Mouse (Mus musculus) adrenal gland, adult 18-20 months (tissue): ENCODE results near the gene Col6a2. TPM values are rescaled to one million over a fixed set of nuclear protein-coding genes. Genes with fewer than 3 reads are reported as not detected.

Experiments used
- DNase-seq, 2 experiments: peaks; one replicate each; pipeline ENCODE4 v3.0.0; 2021 to 2022; ENCODE audit warnings: low spot score in 2 of 2
- total RNA-seq, 2 experiments: library from RNA; stranded (reverse); gene quantifications; 1 replicate in 1 of 2; 2 replicates in 1 of 2; pipeline ENCODE4 v1.2.3; 2021

The Col6a2 gene
- total RNA-seq, 2 experiments from 2014 or later: 20.4 to 44.9 TPM

- no peak for DNase-seq
Observed at GRCm38 (mm10) chr10:76639952-76640351, 16.5 kb upstream of the Col6a2 start.

GRCm38 (mm10) chr10:76636601-76637000, 13.2 kb upstream of the Col6a2 start:
- no peak for DNase-seq

GRCm38 (mm10) chr10:76636026-76636425, 12.6 kb upstream of the Col6a2 start:
- DNase-seq: no peak

DNA sequence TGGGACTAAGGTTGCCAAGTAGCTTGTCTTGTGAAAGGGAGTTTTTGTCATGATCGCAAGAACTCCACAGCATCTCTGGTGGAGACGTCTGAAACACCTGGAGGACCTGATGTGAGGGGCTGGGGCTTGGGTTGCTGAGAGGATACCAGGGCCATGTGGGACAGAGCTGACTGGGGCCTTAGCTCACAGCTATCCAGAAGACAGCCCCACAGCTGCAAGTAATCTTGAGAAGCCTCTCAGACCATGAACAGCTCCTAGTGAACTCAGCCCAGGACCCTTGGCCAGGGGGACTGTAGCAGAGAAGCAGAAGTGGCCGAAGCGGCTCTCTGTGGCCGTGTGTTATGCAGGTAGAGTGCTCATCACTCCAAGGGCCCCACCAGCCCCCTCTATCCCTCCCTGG, 11.2 kb upstream of the Col6a2 start:
- DNase-seq: no peak

DNA sequence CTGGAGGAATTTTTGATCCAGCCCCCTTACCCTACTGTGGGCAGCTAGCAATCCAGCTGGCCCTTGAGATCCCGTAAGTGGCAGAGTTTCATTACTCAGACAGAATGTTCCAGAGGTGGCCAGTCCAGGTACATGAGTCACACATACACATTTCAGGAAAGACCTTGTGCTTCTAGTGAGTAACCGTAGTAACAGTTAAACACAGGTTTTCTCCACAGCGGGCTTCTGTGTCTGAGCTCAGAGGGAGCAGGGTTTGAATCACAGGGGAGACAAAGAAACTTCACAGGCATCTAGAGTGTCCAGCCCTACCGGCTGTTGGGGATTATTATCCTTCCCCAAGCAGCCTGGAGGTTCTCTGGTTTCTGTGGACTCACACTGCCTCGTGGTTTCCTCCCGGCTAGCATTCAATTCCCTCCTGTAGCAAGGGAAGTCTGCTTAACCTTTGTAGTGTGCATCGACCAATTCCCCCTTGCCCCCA, 10.7 kb upstream of the Col6a2 start:
- DNase-seq: no peak

DNA sequence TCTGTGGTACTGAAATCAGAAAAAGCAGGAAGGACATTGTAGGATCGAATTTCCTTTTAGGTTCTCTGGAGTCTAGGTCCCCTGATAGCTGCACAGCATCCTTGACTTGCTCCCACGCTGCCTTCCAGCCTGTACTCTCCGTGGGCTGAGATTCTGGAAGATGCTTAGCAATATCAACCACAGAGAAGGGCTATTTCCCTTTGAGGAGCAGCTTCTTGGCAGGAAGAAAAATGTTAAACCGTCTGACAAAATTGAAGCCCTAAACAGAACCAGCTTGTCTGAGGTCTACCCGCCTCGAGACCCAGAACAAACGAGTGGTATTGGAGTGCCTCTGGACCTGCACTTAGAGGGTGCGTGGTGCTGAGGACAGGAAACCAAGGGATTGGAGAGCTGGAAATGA, 9.2 kb upstream of the Col6a2 start:
- DNase-seq: no peak

- DNase-seq: no peak
Observed at GRCm38 (mm10) chr10:76630657-76631056, 7.2 kb upstream of the Col6a2 start.

DNA sequence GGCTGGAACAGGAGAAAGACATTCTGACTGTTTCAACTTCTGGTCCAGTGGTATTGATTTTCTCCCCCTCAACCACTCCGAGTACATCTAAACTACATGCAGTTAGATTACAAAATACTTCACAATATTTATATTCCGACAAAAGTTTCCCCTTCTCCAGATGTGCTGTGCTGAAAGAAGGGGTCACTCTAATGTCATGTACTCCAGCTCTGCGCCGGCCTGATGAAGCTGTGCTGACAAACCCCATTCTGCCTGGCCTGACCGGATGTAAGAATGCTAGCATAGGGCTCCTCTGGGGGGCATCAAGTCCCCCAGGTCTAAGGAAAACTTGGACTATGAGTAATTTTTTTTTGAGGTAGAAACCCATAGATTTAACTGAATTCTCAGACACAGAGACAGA, 4.3 kb upstream of the Col6a2 start:
- no peak for DNase-seq

DNA sequence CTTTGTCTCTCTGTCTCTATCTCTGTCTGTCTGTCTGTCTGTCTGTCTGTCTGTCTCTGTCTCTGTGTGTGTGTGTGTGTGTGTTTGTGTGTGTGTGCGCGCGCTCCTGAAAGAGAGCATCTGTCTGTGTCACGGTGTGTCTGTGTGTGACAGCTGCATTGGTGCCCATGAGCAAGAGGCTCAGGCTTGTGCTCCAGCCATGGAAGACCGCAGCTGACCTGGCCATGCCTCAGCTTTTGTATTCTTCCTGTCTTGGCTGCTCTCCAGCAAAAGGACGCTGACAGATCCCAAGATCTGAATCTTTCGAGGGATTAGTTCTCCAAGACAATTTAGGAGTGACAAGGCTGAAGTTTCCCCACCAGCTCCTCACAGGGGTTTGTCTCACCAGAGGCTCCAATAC, 1.5 kb upstream of the Col6a2 start:
- no peak for DNase-seq

- no peak for DNase-seq
Observed at GRCm38 (mm10) chr10:76623734-76624133, 304 bp upstream of the Col6a2 start.

GRCm38 (mm10) chr10:76622411-76622810, 1.0 kb downstream of the Col6a2 start:
- no peak for DNase-seq

GRCm38 (mm10) chr10:76612473-76612872, 11.0 kb downstream of the Col6a2 start:
- no peak for DNase-seq

DNA sequence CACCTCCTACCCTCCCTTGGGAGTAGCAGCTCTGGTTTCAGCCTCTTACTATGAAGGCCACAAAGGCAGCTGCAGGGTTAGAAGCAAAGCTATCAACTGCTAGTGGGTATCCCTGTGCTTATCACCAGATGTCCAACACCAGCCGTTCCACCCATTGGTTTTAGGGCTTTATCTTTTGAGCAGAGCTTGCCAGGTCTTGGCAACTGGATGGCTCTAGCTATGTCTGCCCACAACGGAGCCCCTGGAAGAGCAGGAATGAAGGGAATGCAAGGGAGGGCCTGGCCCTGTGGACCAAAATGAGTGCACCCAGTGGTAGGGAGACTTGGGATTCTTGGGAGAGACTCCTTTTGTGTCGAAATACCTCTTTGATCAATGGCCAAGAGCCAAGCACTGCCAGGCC, 20.7 kb downstream of the Col6a2 start:
- DNase-seq: no peak

DNA sequence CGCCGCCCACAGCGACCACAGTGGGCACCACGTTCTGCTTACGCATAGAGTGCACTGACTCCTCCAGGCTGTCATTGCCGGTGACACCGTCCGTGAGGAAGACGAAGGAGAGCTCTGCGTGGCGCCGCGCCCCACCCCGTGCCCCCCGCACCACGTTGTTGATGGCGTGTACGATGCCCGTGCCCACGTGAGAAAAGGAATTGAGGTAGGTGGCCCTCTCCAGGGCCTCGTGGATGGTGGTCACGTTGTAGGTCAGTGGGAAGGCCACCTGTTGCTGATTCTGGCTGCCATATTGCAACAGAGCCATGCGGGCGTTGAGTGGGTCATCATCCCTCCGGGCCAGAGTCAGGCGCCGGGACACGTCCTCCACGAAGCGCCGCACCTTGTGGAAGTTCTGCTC, 27.1 kb downstream of the Col6a2 start:
- no peak for DNase-seq

GRCm38 (mm10) chr10:76590197-76590596, 33.2 kb downstream of the Col6a2 start:
- no peak for DNase-seq

- DNase-seq: no peak
Observed at GRCm38 (mm10) chr10:76586190-76586589, 37.2 kb downstream of the Col6a2 start.

GRCm38 (mm10) chr10:76584138-76584537, 39.3 kb downstream of the Col6a2 start:
- no peak for DNase-seq

- DNase-seq: no peak
Observed at GRCm38 (mm10) chr10:76576920-76577319, 46.5 kb downstream of the Col6a2 start.

- DNase-seq: no peak
Observed at GRCm38 (mm10) chr10:76575374-76575773, 48.1 kb downstream of the Col6a2 start, which contains the start of gene Ftcd. Ftcd (plus strand) TSS chr10:76575648.

GRCm38 (mm10) chr10:76572151-76572550, 51.3 kb downstream of the Col6a2 start:
- no peak for DNase-seq

GRCm38 (mm10) chr10:76571070-76571469, 52.4 kb downstream of the Col6a2 start:
- no peak for DNase-seq

- DNase-seq: no peak
Observed at GRCm38 (mm10) chr10:76569996-76570685, 53.3 kb downstream of the Col6a2 start.

DNA sequence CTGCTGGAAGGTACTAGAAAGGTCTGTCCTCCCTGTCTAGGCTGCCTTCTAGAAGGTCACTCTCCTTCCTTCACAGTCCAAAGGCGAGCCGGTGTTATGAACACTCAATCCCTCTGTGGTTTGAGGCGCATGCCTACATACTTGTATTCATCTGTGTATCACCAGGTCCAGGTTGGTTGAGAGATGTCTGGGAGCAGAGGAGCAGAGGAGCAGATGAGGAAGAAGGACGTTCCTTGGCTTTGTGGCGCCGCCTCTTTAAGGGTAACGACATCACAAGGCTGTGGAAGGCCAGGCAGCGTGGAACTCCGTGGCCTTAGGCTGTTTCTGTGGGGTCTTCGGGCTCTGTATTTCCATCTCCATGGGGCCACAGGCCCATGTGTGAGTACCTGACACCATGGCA, 61.5 kb downstream of the Col6a2 start, which contains the start of gene Spatc1l:
Gene Spatc1l (plus strand): TSS at position 301 of the 400 bp plus-strand sequence.
- DNase-seq: no peak
